In the genomic region with DNA sequence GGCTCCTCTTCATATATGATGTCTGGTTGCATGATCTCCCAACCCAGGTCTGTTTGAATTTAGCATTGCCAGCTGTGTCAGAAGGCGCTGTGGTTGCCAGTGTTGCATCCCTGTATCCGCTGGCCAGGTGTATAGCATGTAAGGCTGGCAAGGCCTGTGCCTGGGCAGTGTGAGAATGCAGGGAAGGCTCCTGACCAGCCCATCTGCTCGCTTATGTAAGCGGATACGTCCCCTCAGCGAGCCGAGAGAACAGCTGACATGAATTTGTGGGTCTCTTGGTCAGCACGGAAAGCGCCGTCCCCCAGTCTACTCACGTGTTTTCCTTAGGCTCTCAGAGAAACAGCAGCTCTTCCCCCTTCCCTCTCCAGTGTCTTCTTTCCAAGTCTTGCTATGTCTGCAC, we compare ENCODE assay signal across 11 mouse cellular contexts.
"Had no signal": no experiment of that assay in that cellular context is flagged by ENCODE, and none has a peak within 500 bp of the region (broad histone marks: within the 10 kb centered on the region; RNA-seq: fewer than 3 reads in every experiment).

No protein-coding gene starts in this region.

- DNase-seq: kidney, adult 8-10 months; left cerebral cortex, postnatal 4 days; liver; liver, embryonic 13.5 days; lung, adult 18-20 months; lung, postnatal 36 days; midbrain, embryonic 14.5 days; right cerebral cortex, postnatal 14 days; thymus, postnatal 36 days had no signal

- H3K4me2 ChIP-seq: liver, embryonic 13.5 days; neural tube, embryonic 13.5 days; stomach, embryonic 15.5 days had no signal

- H3K4me3 ChIP-seq: liver, embryonic 13.5 days; neural tube, embryonic 13.5 days; stomach, embryonic 15.5 days had no signal

- H3K27ac ChIP-seq: liver, embryonic 13.5 days; neural tube, embryonic 13.5 days; stomach, embryonic 15.5 days had no signal

- H3K9me3 ChIP-seq: liver, embryonic 13.5 days; neural tube, embryonic 13.5 days; stomach, embryonic 15.5 days had no signal

- H3K9ac ChIP-seq: liver, embryonic 13.5 days; neural tube, embryonic 13.5 days; stomach, embryonic 15.5 days had no signal

- H3K27me3 ChIP-seq: liver, embryonic 13.5 days; neural tube, embryonic 13.5 days; stomach, embryonic 15.5 days had no signal

- H3K36me3 ChIP-seq: liver, embryonic 13.5 days; neural tube, embryonic 13.5 days; stomach, embryonic 15.5 days had no signal
